Mouse (Mus musculus) heart, adult 2 months (tissue): ENCODE measurements around the gene B3galt5. TPM values are rescaled to one million over a fixed set of nuclear protein-coding genes. Genes with fewer than 3 reads are reported as not detected.

ENCODE experiments used
- DNase-seq, 2 experiments: peaks; one replicate each; pipeline ENCODE4 v3.0.0; 2021
- H3K27ac ChIP-seq: fragments of 200-600 bp; 2 replicates; pipeline ENCODE4 v1.8.1; 2022
- H3K27me3 ChIP-seq: fragments of 200-500 bp; 2 replicates; pipeline ENCODE4 v1.6.1; 2012; ENCODE audit warnings: mild to moderate bottlenecking, low read length, inconsistent platforms, mixed read lengths; ENCODE audit not compliant: control insufficient read depth, insufficient read depth
- H3K36me3 ChIP-seq: fragments of 200-500 bp; 2 replicates; pipeline ENCODE4 v1.6.1; 2012; ENCODE audit warnings: low read length, inconsistent platforms; ENCODE audit not compliant: control insufficient read depth, insufficient read depth
- H3K4me1 ChIP-seq: fragments of 200-500 bp; 2 replicates; pipeline ENCODE4 v1.6.1; 2011; ENCODE audit warnings: low read length; ENCODE audit not compliant: control insufficient read depth, insufficient read depth
- H3K4me3 ChIP-seq: fragments of 200-600 bp; 2 replicates; pipeline ENCODE4 v1.8.1; 2022
- H3K79me2 ChIP-seq: fragments of 200-500 bp; replicated peaks from 2 replicates; pipeline ENCODE4 v1.6.1; 2012; ENCODE audit warnings: mild to moderate bottlenecking, inconsistent platforms, low read length, moderate library complexity, mixed read lengths; ENCODE audit not compliant: control insufficient read depth, insufficient read depth
- H3K9ac ChIP-seq: fragments of 200-500 bp; 2 replicates; pipeline ENCODE4 v1.6.1; 2012; ENCODE audit warnings: low read depth, mild to moderate bottlenecking, control low read depth, inconsistent platforms, low read length, mixed read lengths
- CTCF ChIP-seq: fragments of 200-600 bp; IDR thresholded peaks from 2 replicates; pipeline ENCODE4 v1.8.1; 2022; ENCODE audit warnings: antibody characterized with exemption, mild to moderate bottlenecking, moderate library complexity
- EP300 ChIP-seq: fragments of 200-500 bp; IDR thresholded peaks from 2 replicates; pipeline ENCODE4 v1.6.1; 2011; ENCODE audit warnings: low read depth, low read length, control low read depth; ENCODE audit not compliant: insufficient read depth
- POLR2A ChIP-seq: fragments of 200-500 bp; IDR thresholded peaks from 2 replicates; pipeline ENCODE4 v1.6.1; 2011; ENCODE audit warnings: mild to moderate bottlenecking, low read depth, low read length, control low read depth; ENCODE audit not compliant: insufficient read depth
- WGBS: fragments of 180-500 bp; shearing (Covaris S2); methylation state at CpG from one replicate; pipeline ENCODE4 v1.1.7; 2018; 5-methylcytosine and 5-hydroxymethylcytosine counted together
- intact Hi-C: fragments of 180-260 bp; cut with DNase I; formaldehyde crosslinking; loops from one replicate; pipeline ENCODE4 v1.15.1; 2025
- polyA plus RNA-seq: library from polyadenylated mRNA; depleted of rRNA; stranded (reverse); fragments of >200 nt; gene quantifications from 2 replicates; pipeline ENCODE4 v1.2.3, GENCODE M21; 2012; rRNA removed
- total RNA-seq, 2 experiments: library from RNA; stranded (reverse); gene quantifications; 2 replicates each; pipeline ENCODE4 v1.2.3; 2021

Gene B3galt5
- total and polyA plus RNA-seq, 3 experiments, result not detected

DNA sequence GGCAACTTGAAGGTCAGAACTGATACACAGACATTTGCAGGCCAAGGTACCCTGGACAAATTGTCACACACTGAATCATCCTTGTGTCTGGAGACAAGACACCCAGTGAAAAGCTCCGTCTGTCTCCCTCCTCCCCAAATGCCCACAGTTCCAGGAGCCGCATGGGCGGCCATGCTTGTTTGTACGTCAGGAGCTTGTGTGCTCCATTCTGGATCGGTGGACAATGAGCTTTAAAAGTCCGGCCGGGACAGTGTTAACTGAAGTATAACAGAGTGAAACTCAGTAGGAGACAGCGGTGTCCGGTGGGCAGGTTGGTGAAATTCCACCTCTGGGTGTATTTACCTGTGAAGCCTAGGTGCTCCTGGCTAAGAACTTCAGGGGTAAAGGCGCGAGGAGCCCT lies 129.3 kb downstream of the B3galt5 start:
- no peaks in the 10 kb centered on the region for H3K27me3 ChIP-seq
- H3K4me1 ChIP-seq, result no peaks in the 10 kb centered on the region
- H3K27ac ChIP-seq, result no peak overlapping the region
- H3K79me2 ChIP-seq, result no peaks in the 10 kb centered on the region
- H3K4me3 ChIP-seq, result no peak overlapping the region
- TF ChIP-seq CTCF (no peak), EP300 (no peak), POLR2A (no peak)
- no peak for DNase-seq
- 92% methylated on average over 11 of the region's 11 CpGs for WGBS
- intact Hi-C loops, result no loop called here
- no peak overlapping the region for H3K9ac ChIP-seq
- no peaks in the 10 kb centered on the region for H3K36me3 ChIP-seq

Other genes with a start within 250 kb of the B3galt5 start
- gene Psmg1, start 244.8 kb upstream of the B3galt5 start, total RNA-seq, result 10 to 100 TPM; 24.7 to 25.0 TPM
- 24.4 and 40.0 TPM in 2 replicates for gene Psmg1, start 244.8 kb upstream of the B3galt5 start, polyA plus RNA-seq
- gene Brwd1, start 153.3 kb upstream of the B3galt5 start, total RNA-seq, result 10 to 100 TPM; 65.5 to 88.7 TPM
- 24.4 and 43.8 TPM in 2 replicates for gene Brwd1, start 153.3 kb upstream of the B3galt5 start, polyA plus RNA-seq
- gene Hmgn1, start 108.1 kb upstream of the B3galt5 start, total RNA-seq, result 10 to 100 TPM; 47.9 to 53.1 TPM
- gene Hmgn1, start 108.1 kb upstream of the B3galt5 start, polyA plus RNA-seq, result 14.6 and 27.9 TPM in 2 replicates
- gene Wrb, start 90.4 kb upstream of the B3galt5 start, total RNA-seq, result 10 to 100 TPM; 16.1 to 18.9 TPM
- 32.6 and 32.7 TPM in 2 replicates for gene Wrb, start 90.4 kb upstream of the B3galt5 start, polyA plus RNA-seq
- under 1 TPM; 0.34 to 0.39 TPM for gene Lca5l, start 43.5 kb upstream of the B3galt5 start, total RNA-seq
- gene Lca5l, start 43.5 kb upstream of the B3galt5 start, polyA plus RNA-seq, result 0.37 and 0.38 TPM in 2 replicates
- 100 to 1,000 TPM; 298 to 308 TPM for gene Sh3bgr, start 35.4 kb upstream of the B3galt5 start, total RNA-seq
- 313 and 426 TPM in 2 replicates for gene Sh3bgr, start 35.4 kb upstream of the B3galt5 start, polyA plus RNA-seq
- not detected for gene Itgb2l, start 207.8 kb downstream of the B3galt5 start, total RNA-seq
- gene Itgb2l, start 207.8 kb downstream of the B3galt5 start, polyA plus RNA-seq, result not detected in 2 replicates
- 1 to 10 TPM; 2.1 to 3.6 TPM for gene Pcp4, start 231.8 kb downstream of the B3galt5 start, total RNA-seq
- gene Pcp4, start 231.8 kb downstream of the B3galt5 start, polyA plus RNA-seq, result 0.57 and 2.3 TPM in 2 replicates